Mouse (Mus musculus) neural tube, embryonic 15.5 days (tissue): Measurements from ENCODE around the gene Aagab. TPM values are rescaled to one million over a fixed set of nuclear protein-coding genes. Genes with fewer than 3 reads are reported as not detected.

Experiments used
- ATAC-seq: fragments of 200-750 bp; cut with Nextera tagmentation; 2 replicates; pipeline ENCODE4 v1.8.0; 2017; ENCODE audit warnings: mild to moderate bottlenecking, moderate TSS enrichment, moderate library complexity; ENCODE audit not compliant: low FRiP score
- H3K27ac ChIP-seq: fragments of 300-500 bp; sonication (generic); replicated peaks from 2 replicates; pipeline ENCODE4 v1.5.1; 2015; ENCODE audit warnings: mild to moderate bottlenecking, inconsistent platforms
- H3K27me3 ChIP-seq: fragments of 300-500 bp; sonication (generic); replicated peaks from 2 replicates; pipeline ENCODE4 v1.6.1; 2015; ENCODE audit warnings: inconsistent platforms
- H3K36me3 ChIP-seq: fragments of 300-500 bp; sonication (generic); 2 replicates; pipeline ENCODE4 v1.6.1; 2015; ENCODE audit warnings: inconsistent platforms
- H3K4me1 ChIP-seq: fragments of 300-500 bp; sonication (generic); 2 replicates; pipeline ENCODE4 v1.6.1; 2015; ENCODE audit warnings: inconsistent platforms
- H3K4me2 ChIP-seq: fragments of 300-500 bp; sonication (generic); 2 replicates; pipeline ENCODE4 v1.6.1; 2015; ENCODE audit warnings: inconsistent platforms, mild to moderate bottlenecking, moderate library complexity
- H3K4me3 ChIP-seq: fragments of 300-500 bp; sonication (generic); replicated peaks from 2 replicates; pipeline ENCODE4 v1.5.1; 2015; ENCODE audit warnings: mild to moderate bottlenecking, inconsistent platforms
- H3K9ac ChIP-seq: fragments of 300-500 bp; sonication (generic); replicated peaks from 2 replicates; pipeline ENCODE4 v1.6.1; 2015; ENCODE audit warnings: mild to moderate bottlenecking, inconsistent platforms
- H3K9me3 ChIP-seq: fragments of 300-500 bp; sonication (generic); replicated peaks from 2 replicates; pipeline ENCODE4 v1.6.1; 2016; ENCODE audit warnings: inconsistent platforms
- WGBS: fragments of 180-500 bp; shearing (Covaris S2); methylation state at CpG from one replicate; pipeline ENCODE4 v1.1.7; 2015; ENCODE audit warnings: mixed read lengths; 5-methylcytosine and 5-hydroxymethylcytosine counted together
- polyA plus RNA-seq: library from polyadenylated mRNA; unstranded; fragments of >200 nt; fragmentation: Nextera tagmentation; extraction: Ambion mirVana; gene quantifications from 2 replicates; pipeline ENCODE4 v1.2.1, GENCODE M21; 2015

Aagab gene
- polyA plus RNA-seq, 1 experiment from 2014 or later = 56.0 TPM

GRCm38 (mm10) chr9:63664300-63664745 lies 61.9 kb downstream of the Aagab start:
- H3K4me3 ChIP-seq = no peak overlapping the region
- no peak overlapping the region for H3K4me2 ChIP-seq
- no peak overlapping the region for H3K9ac ChIP-seq
- 0 out of 2 replicates have a peak overlapping the region, but pooled peaks have one; percentile 42 for H3K27ac ChIP-seq
- H3K4me1 ChIP-seq = peaks cover 53% of the 10 kb centered on the region
- no peaks in the 10 kb centered on the region for H3K9me3 ChIP-seq
- H3K36me3 ChIP-seq = 0 out of 2 replicates have a peak, but pooled peaks cover 2% of the 10 kb centered on the region
- no peak for ATAC-seq
- 82% methylated on average over 2 of the region's 2 CpGs for WGBS
- H3K27me3 ChIP-seq = no peaks in the 10 kb centered on the region

GRCm38 (mm10) chr9:63664792-63665646 lies 62.6 kb downstream of the Aagab start:
- no peak for ATAC-seq

DNA sequence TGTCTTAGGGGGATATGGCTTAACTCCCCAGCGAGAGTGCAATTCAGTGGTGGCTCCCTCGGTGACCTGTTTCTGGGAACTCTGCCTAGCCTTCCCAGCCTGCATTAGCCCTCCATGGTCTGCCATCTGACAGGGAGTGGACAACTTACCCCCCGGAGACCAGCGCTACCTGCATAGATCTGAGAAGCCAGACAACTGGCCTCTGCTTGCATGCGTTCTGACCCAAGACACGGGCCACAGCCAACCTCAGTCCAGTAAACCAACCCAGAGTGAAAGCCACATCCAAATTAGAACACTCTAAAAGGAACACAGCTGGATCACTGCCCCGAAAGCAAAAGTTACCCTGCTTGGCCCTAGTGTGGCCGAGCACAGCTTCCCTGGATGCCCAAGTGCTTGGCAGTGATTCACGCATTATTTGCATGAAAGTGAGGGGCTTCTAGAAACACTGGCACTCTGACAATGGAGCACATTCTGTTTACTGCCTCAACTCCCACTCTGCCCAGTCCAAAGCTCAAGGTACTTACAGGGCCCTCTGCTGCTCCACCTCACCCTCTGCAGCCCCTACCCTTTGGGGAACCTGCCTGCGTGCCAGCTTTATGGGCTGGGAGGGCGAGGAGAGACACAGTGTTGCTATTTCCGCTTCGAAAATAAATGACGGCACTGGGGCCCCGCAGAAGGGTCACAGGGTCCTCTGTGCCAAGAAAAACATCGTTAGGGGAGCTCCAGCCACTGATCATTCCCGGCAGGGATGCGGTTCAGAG lies 64.3 kb downstream of the Aagab start:
- Histone ChIP-seq H3K36me3 (0 out of 2 replicates have a peak, but pooled peaks cover 2% of the 10 kb centered on the region), H3K9me3 (no peaks in the 10 kb centered on the region), H3K4me1 (peaks cover 51% of the 10 kb centered on the region), H3K27ac (peak overlapping the region; percentile 20), H3K4me3 (no peak overlapping the region), H3K27me3 (no peaks in the 10 kb centered on the region), H3K4me2 (0 out of 2 replicates have a peak overlapping the region, but pooled peaks have one; percentile 11), H3K9ac (no peak overlapping the region)
- peak; percentile 64; the same call in 1 of the 2 replicates for ATAC-seq
- WGBS = 47% methylated on average over 18 of the region's 18 CpGs

More at GRCm38 (mm10) chr9:63664792-63665646, 62.6 kb downstream of the Aagab start:
- no peak overlapping the region for H3K4me2 ChIP-seq
- peak overlapping the region; percentile 42 for H3K27ac ChIP-seq
- H3K9me3 ChIP-seq = no peaks in the 10 kb centered on the region
- H3K4me1 ChIP-seq = peaks cover 51% of the 10 kb centered on the region
- no peak overlapping the region for H3K9ac ChIP-seq
- H3K36me3 ChIP-seq = 0 out of 2 replicates have a peak, but pooled peaks cover 2% of the 10 kb centered on the region
- 36% methylated on average over 13 of the region's 13 CpGs for WGBS
- no peaks in the 10 kb centered on the region for H3K27me3 ChIP-seq
- no peak overlapping the region for H3K4me3 ChIP-seq

DNA sequence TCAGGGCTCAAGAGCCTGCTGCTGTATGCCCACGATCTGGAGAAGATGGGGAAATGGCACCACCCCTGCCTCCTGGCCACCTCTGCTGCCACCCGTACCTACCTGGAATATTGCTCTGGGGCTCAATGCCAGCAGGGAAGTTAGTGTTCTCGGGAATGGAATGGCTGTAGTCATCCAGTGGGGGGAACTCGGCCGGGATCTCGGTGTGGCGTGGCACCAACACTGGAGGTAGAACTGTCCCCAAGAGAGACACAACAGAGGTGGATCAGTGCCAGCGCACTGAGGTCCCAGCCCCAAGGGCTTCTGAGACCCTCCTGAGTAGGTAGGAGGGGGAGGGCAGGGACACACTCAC lies 64.9 kb downstream of the Aagab start:
- WGBS = 73% methylated on average over 8 of the region's 8 CpGs
- H3K27ac ChIP-seq = peak overlapping the region; percentile 20
- H3K9me3 ChIP-seq = no peaks in the 10 kb centered on the region
- no peaks in the 10 kb centered on the region for H3K27me3 ChIP-seq
- H3K36me3 ChIP-seq = 0 out of 2 replicates have a peak, but pooled peaks cover 2% of the 10 kb centered on the region
- no peak overlapping the region for H3K9ac ChIP-seq
- ATAC-seq = no peak
- H3K4me3 ChIP-seq = no peak overlapping the region
- H3K4me1 ChIP-seq = peaks cover 54% of the 10 kb centered on the region
- H3K4me2 ChIP-seq = 0 out of 2 replicates have a peak overlapping the region, but pooled peaks have one; percentile 11

- no peak for ATAC-seq
- peaks cover 57% of the 10 kb centered on the region for H3K4me1 ChIP-seq
- H3K4me3 ChIP-seq = no peak overlapping the region
- no peak overlapping the region for H3K27ac ChIP-seq
- H3K9ac ChIP-seq = no peak overlapping the region
- H3K9me3 ChIP-seq = no peaks in the 10 kb centered on the region
- H3K27me3 ChIP-seq = no peaks in the 10 kb centered on the region
- no peaks in the 10 kb centered on the region for H3K36me3 ChIP-seq
- WGBS = 52% methylated on average over 1 of the region's 1 CpGs
- no peak overlapping the region for H3K4me2 ChIP-seq
These were observed 66.2 kb downstream of the Aagab start for GRCm38 (mm10) chr9:63668621-63669020.

- WGBS = 96% methylated on average over 7 of the region's 7 CpGs
- Histone ChIP-seq H3K27me3 (no peaks in the 10 kb centered on the region), H3K4me2 (no peak overlapping the region), H3K36me3 (no peaks in the 10 kb centered on the region), H3K4me1 (peaks cover 50% of the 10 kb centered on the region), H3K4me3 (no peak overlapping the region), H3K27ac (no peak overlapping the region), H3K9me3 (no peaks in the 10 kb centered on the region), H3K9ac (no peak overlapping the region)
- no peak for ATAC-seq
These were observed 67.4 kb downstream of the Aagab start for GRCm38 (mm10) chr9:63669816-63670215.

DNA sequence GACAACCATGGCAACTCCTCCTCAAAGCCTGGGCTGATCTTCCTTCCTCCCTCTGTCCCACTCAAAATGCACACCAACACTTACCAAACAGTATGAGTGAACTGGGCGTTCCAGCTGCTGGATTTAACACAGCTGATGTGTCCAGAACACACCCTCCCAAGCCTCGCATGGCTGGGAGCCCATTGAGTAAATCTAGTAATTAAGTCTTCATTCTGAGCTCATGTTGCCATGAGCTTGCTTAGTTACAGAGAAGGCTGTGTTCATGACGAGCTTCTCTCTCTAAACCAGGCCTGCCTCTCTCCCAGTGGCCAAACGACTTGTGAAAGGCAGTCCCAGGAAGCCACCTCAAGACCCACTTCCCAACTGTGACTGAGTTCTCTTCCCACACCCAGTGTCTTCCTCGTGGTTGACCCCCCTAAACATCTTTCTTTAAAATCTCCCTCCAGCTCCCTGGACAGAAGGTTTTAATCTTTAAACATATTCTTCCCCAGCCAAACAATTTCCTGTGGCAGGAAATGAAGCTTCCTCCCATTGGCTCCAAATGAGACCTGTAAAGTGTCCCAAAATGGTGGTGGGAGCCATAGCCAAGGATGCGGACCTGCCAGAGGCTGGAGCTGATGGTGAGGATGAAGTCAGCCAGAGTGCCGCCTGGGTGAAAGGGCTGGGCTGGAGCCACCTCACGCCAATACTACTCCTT lies 70.5 kb downstream of the Aagab start:
- H3K4me2 ChIP-seq = no peak overlapping the region
- H3K9me3 ChIP-seq = no peaks in the 10 kb centered on the region
- H3K27ac ChIP-seq = no peak overlapping the region
- no peaks in the 10 kb centered on the region for H3K36me3 ChIP-seq
- peaks cover 19% of the 10 kb centered on the region for H3K4me1 ChIP-seq
- 75% methylated on average over 8 of the region's 8 CpGs for WGBS
- H3K9ac ChIP-seq = no peak overlapping the region
- H3K27me3 ChIP-seq = no peaks in the 10 kb centered on the region
- no peak for ATAC-seq
- H3K4me3 ChIP-seq = no peak overlapping the region

- H3K27me3 ChIP-seq = no peaks in the 10 kb centered on the region
- no peaks in the 10 kb centered on the region for H3K9me3 ChIP-seq
- no peak overlapping the region for H3K27ac ChIP-seq
- WGBS = 88% methylated on average over 3 of the region's 3 CpGs
- H3K4me2 ChIP-seq = no peak overlapping the region
- no peak overlapping the region for H3K9ac ChIP-seq
- no peak for ATAC-seq
- no peak overlapping the region for H3K4me3 ChIP-seq
- H3K36me3 ChIP-seq = no peaks in the 10 kb centered on the region
- peaks cover 15% of the 10 kb centered on the region for H3K4me1 ChIP-seq
These were observed 71.0 kb downstream of the Aagab start for GRCm38 (mm10) chr9:63673494-63673805.

GRCm38 (mm10) chr9:63674613-63675012 lies 72.2 kb downstream of the Aagab start:
- Histone ChIP-seq H3K4me3 (no peak overlapping the region), H3K36me3 (no peaks in the 10 kb centered on the region), H3K27ac (no peak overlapping the region), H3K27me3 (no peaks in the 10 kb centered on the region), H3K9ac (no peak overlapping the region), H3K4me2 (no peak overlapping the region), H3K9me3 (no peaks in the 10 kb centered on the region), H3K4me1 (peaks cover 6% of the 10 kb centered on the region)
- ATAC-seq = no peak
- WGBS = 92% methylated on average over 10 of the region's 10 CpGs

- no peak overlapping the region for H3K9ac ChIP-seq
- 61% methylated on average over 3 of the region's 3 CpGs for WGBS
- no peaks in the 10 kb centered on the region for H3K27me3 ChIP-seq
- no peaks in the 10 kb centered on the region for H3K36me3 ChIP-seq
- no peak overlapping the region for H3K4me3 ChIP-seq
- no peak overlapping the region for H3K27ac ChIP-seq
- no peak for ATAC-seq
- no peak overlapping the region for H3K4me2 ChIP-seq
- 0 out of 2 replicates have a peak, but pooled peaks cover under 1% of the 10 kb centered on the region for H3K4me1 ChIP-seq
- no peaks in the 10 kb centered on the region for H3K9me3 ChIP-seq
These were observed 75.2 kb downstream of the Aagab start for GRCm38 (mm10) chr9:63677621-63678020.

GRCm38 (mm10) chr9:63678076-63678475 lies 75.6 kb downstream of the Aagab start:
- Histone ChIP-seq H3K27me3 (no peaks in the 10 kb centered on the region), H3K4me1 (no peaks in the 10 kb centered on the region), H3K4me3 (no peak overlapping the region), H3K9me3 (no peaks in the 10 kb centered on the region), H3K27ac (no peak overlapping the region), H3K36me3 (no peaks in the 10 kb centered on the region), H3K9ac (no peak overlapping the region), H3K4me2 (no peak overlapping the region)
- 100% methylated on average over 1 of the region's 1 CpGs for WGBS
- ATAC-seq = no peak
